Mouse (Mus musculus): ENCODE results near the gene Ubiad1. TPM values are rescaled to one million over a fixed set of nuclear protein-coding genes. Genes with fewer than 3 reads are reported as not detected.

Gene Ubiad1
- 5.5 and 6.2 TPM in 2 replicates for polyA plus RNA-seq (2012; rRNA removed)

DNA sequence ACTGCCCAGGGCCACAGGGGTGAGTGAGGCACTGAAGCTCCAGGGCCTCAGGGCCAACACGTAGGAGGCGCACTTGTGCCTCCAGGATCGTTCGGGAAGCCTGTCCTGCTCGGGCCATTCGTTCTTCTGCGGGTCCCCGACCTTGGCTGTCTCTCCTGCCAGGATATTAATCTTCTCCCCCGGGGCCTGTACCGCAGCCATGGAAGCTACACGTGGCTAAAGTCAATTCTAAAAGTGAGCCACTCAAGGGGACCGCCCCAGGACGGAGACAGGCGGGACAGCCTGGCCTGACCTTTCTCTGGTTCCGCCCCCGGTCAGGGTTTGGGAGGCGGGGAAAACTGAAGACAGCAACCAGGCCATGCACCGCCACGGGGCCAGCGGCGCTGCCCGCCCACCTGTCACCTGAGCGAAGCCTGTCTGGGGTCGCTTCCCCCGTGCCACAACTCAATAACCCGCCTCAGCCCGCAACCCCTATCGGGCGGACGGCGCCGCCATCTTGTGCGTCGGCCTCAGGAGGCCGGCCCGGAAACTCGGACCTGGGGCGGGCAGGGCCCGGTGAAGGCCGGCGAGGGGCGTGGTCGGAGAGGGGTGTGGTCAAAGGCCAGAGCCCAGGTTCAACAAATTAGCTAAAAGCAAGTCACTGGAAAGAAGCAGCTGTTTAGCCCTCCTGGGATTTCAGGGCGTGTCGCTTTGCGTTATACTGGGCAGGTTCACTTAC, at the start of gene Ubiad1:
Gene Ubiad1, minus strand, starts transcription at position 522 of the 718 bp plus-strand sequence.

DNA sequence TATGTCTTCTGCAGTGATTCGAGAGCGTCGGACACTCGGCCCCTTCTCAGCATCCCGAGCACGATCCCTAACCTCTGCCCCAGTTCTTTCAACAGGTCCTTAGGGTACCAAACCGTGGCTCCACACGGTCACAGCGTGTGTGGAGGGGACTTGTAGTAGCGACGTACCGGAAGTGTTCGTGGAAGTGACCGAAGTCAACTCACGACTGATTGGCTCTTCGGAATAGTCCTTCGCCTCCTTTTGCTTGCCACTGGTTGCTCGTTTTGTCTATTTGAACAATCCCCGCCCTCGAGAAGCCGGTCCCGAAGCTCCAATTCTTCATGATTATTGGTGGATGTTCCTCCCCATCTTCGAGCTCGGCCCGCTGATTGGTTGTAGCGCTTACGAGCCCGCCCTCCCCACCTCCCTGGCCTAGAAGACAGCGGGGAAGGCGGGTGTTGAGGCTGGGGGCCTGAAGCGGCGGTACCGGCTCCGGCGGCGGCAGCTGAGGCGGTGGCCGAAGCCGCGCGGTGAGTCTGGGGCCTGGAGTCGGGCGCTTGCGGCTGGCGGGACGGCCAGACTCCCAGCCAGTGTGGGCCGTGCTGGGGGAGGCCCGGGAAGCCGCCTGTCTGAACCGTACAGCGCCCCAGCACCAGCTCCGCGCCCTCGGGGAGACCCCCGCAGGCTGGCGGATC, 3.7 kb upstream of the Ubiad1 start, which contains the start of gene Mtor:
Gene Mtor, plus strand, starts transcription at position 433 of the 674 bp plus-strand sequence.

Other genes with a start within 250 kb of the Ubiad1 start
- gene Disp3, start 156.8 kb downstream of the Ubiad1 start, polyA plus RNA-seq (2012; rRNA removed): 0.01 and 0.05 TPM in 2 replicates
- 6.3 and 6.4 TPM in 2 replicates for gene Mtor, start 3.8 kb upstream of the Ubiad1 start, polyA plus RNA-seq (2012; rRNA removed)
- 0.30 and 0.32 TPM in 2 replicates for gene Angptl7, start 55.7 kb upstream of the Ubiad1 start, polyA plus RNA-seq (2012; rRNA removed)
- 19.9 and 22.6 TPM in 2 replicates for gene Exosc10, start 113.7 kb upstream of the Ubiad1 start, polyA plus RNA-seq (2012; rRNA removed)
- 78.6 and 88.4 TPM in 2 replicates for gene Srm, start 146.7 kb upstream of the Ubiad1 start, polyA plus RNA-seq (2012; rRNA removed)
- gene Masp2, start 157.8 kb upstream of the Ubiad1 start, polyA plus RNA-seq (2012; rRNA removed): 15.1 and 17.6 TPM in 2 replicates
- gene Tardbp, start 182.2 kb upstream of the Ubiad1 start, polyA plus RNA-seq (2012; rRNA removed): 285 and 314 TPM in 2 replicates
- gene Gm572, start 198.5 kb upstream of the Ubiad1 start, polyA plus RNA-seq (2012; rRNA removed): not detected in 2 replicates

Measured in liver, embryonic 14 days (tissue).